Mouse (Mus musculus): ENCODE measurements around the gene Sec14l2. TPM values are rescaled to one million over a fixed set of nuclear protein-coding genes. Genes with fewer than 3 reads are reported as not detected.
A peak's percentile ranks its signal among the peaks of the same experiment; 100 is the strongest.
"Not testable (repeated sequence)": the region's sequence is repeated elsewhere in the genome, so short reads cannot be mapped to it uniquely, and the experiment has no call there.

The Sec14l2 gene
- polyA plus RNA-seq, 1 experiment from 2014 or later = 3.8 TPM

DNA sequence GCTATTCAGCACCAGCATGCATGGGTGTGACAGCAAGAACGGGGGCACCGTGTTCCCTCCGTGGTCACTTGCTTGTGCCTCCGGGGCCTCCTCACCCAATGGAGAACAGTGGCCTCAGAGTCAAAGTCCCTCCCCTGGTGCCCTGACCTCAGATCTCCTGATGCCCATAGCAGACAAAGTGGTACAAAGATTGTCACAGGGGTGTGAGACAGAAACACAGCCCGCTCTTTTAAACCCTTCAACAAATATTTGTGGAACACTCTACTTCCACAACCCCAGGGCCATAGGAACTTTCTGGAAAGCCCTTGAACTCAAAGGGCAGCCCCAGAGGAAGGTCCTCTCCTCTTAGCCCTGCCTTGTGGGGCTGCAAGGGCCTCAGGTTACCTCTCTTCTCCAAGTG lies 989 bp downstream of the Sec14l2 start:
- 81% methylated on average over 5 of the region's 5 CpGs for WGBS
- ATAC-seq (ENCODE audit: low read depth) = no peak

GRCm38 (mm10) chr11:4121691-4122090 lies 1.5 kb downstream of the Sec14l2 start:
- no peaks in the 10 kb centered on the region for H3K36me3 ChIP-seq
- peaks cover 2% of the 10 kb centered on the region; the same call in 1 of the 2 replicates for H3K9me3 ChIP-seq
- H3K4me2 ChIP-seq = no peak overlapping the region
- H3K27ac ChIP-seq (replicated peaks) = no peak overlapping the region
- WGBS = 93% methylated on average over 3 of the region's 3 CpGs
- peaks cover 23% of the 10 kb centered on the region for H3K4me1 ChIP-seq (replicated peaks)
- H3K9ac ChIP-seq = no peak overlapping the region
- no peak for ATAC-seq (ENCODE audit: low read depth)
- H3K27me3 ChIP-seq = peaks cover 29% of the 10 kb centered on the region
- no peak overlapping the region for H3K4me3 ChIP-seq

More for the DNA sequence above, 989 bp downstream of the Sec14l2 start:
- Histone ChIP-seq H3K4me3 (no peak overlapping the region), H3K27ac (replicated peaks) (no peak overlapping the region), H3K9me3 (peaks cover 7% of the 10 kb centered on the region; the same call in 1 of the 2 replicates), H3K27me3 (peaks cover 25% of the 10 kb centered on the region), H3K4me2 (no peak overlapping the region), H3K36me3 (no peaks in the 10 kb centered on the region), H3K4me1 (replicated peaks) (peaks cover 19% of the 10 kb centered on the region), H3K9ac (no peak overlapping the region)

GRCm38 (mm10) chr11:4119635-4120034 lies 3.6 kb downstream of the Sec14l2 start:
- no peak for ATAC-seq (ENCODE audit: low read depth)
- 80% methylated on average over 5 of the region's 5 CpGs for WGBS
- Histone ChIP-seq H3K4me2 (no peak overlapping the region), H3K36me3 (no peaks in the 10 kb centered on the region), H3K27me3 (peaks cover 31% of the 10 kb centered on the region), H3K4me1 (replicated peaks) (peaks cover 27% of the 10 kb centered on the region), H3K9me3 (no peaks in the 10 kb centered on the region), H3K9ac (no peak overlapping the region), H3K4me3 (no peak overlapping the region), H3K27ac (replicated peaks) (no peak overlapping the region)

- no peaks in the 10 kb centered on the region for H3K36me3 ChIP-seq
Observed at GRCm38 (mm10) chr11:4118081-4118921, 4.9 kb downstream of the Sec14l2 start.

DNA sequence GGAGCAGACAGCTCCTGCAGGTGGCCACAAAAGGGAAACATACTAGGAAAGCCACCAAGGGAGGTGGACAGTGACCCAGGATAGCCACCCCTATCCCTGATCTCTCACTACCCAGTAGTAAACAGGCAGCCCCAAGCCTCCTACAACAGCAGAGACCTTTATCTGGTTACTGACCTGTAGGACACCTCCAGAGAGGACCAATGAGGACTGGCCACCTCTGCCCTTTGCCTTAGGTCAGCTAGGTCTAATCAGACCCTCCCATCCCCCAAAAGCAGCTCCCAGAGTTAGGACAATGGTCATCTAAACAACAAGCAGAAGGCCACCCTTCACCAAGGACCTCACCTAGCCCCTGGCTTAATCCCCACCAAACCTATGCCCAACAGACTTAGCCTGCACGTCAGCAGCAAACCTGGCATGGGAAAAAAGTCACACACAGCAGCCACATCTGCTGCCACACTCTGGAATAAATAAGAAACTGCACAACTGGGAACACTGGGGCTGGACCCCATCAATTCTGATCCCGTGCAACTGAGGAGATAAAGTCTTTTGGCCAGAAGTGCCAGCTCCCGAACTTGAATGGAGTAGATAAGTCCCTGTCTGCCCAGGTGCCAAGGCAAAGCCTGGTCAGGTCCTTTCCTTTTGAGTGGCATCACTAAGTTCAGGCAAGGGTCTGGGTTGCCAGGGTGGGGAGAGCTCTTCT lies 5.7 kb downstream of the Sec14l2 start:
- Histone ChIP-seq H3K9me3 (no peaks in the 10 kb centered on the region), H3K9ac (peak overlapping the region; percentile 85), H3K27me3 (peaks cover 31% of the 10 kb centered on the region), H3K4me3 (peak overlapping the region; percentile 66), H3K27ac (replicated peaks) (no peak overlapping the region), H3K4me1 (replicated peaks) (peaks cover 27% of the 10 kb centered on the region), H3K4me2 (peak overlapping the region; percentile 95), H3K36me3 (no peaks in the 10 kb centered on the region)
- ATAC-seq (ENCODE audit: low read depth) = 0 out of 2 replicates have a peak, but pooled peaks have one; percentile 7
- 28% methylated on average over 3 of the region's 3 CpGs for WGBS

More at GRCm38 (mm10) chr11:4118081-4118921, 4.9 kb downstream of the Sec14l2 start:
- Histone ChIP-seq H3K4me1 (replicated peaks) (peaks cover 27% of the 10 kb centered on the region), H3K9ac (peak overlapping the region; percentile 85), H3K27ac (replicated peaks) (peak overlapping the region; percentile 54; the same call in 1 of the 2 replicates), H3K4me3 (peak overlapping the region; percentile 66), H3K27me3 (peaks cover 31% of the 10 kb centered on the region), H3K4me2 (peak overlapping the region; percentile 95), H3K9me3 (no peaks in the 10 kb centered on the region)
- WGBS = 3% methylated on average over 41 of the region's 41 CpGs
- ATAC-seq (ENCODE audit: low read depth) = peak; percentile 73

- 56% methylated on average over 11 of the region's 11 CpGs for WGBS
- Histone ChIP-seq H3K27me3 (peaks cover 31% of the 10 kb centered on the region), H3K4me2 (no peak overlapping the region), H3K4me1 (replicated peaks) (peaks cover 27% of the 10 kb centered on the region), H3K9me3 (no peaks in the 10 kb centered on the region), H3K9ac (peak overlapping the region; percentile 18; the same call in 1 of the 2 replicates), H3K36me3 (0 out of 2 replicates have a peak, but pooled peaks cover under 1% of the 10 kb centered on the region), H3K27ac (replicated peaks) (no peak overlapping the region), H3K4me3 (no peak overlapping the region)
- ATAC-seq (ENCODE audit: low read depth) = no peak
Observed at GRCm38 (mm10) chr11:4116458-4117141, 6.6 kb downstream of the Sec14l2 start.

GRCm38 (mm10) chr11:4115407-4115806 lies 7.8 kb downstream of the Sec14l2 start:
- no peak overlapping the region for H3K4me3 ChIP-seq
- peaks cover 31% of the 10 kb centered on the region for H3K27me3 ChIP-seq
- WGBS = 91% methylated on average over 4 of the region's 4 CpGs
- H3K27ac ChIP-seq (replicated peaks) = no peak overlapping the region
- H3K4me2 ChIP-seq = no peak overlapping the region
- ATAC-seq (ENCODE audit: low read depth) = no peak
- H3K36me3 ChIP-seq = peaks cover 10% of the 10 kb centered on the region; the same call in 1 of the 2 replicates
- no peaks in the 10 kb centered on the region for H3K9me3 ChIP-seq
- H3K9ac ChIP-seq = no peak overlapping the region
- H3K4me1 ChIP-seq (replicated peaks) = peaks cover 27% of the 10 kb centered on the region

DNA sequence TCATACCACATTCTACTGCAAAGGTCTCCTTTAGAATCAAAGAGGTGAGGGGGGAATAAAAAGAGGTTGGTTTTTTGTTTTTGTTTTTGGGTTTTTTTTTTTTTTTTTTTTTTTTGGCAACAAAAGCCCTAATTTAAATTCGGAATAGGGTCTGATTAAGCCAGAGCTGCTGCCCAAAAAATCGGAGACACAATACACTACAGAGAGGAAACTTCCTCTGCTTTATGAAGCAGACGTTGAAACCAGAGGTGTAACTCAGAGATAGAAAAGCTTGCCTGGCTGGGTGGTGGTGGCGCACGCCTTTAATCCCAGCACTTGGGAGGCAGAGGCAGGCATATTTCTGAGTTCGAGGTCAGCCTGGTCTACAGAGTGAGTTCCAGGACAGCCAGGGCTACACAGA lies 8.7 kb downstream of the Sec14l2 start:
- WGBS = 82% methylated on average over 6 of the region's 6 CpGs
- H3K4me2 ChIP-seq; H3K9me3 ChIP-seq; ATAC-seq (ENCODE audit: low read depth); H3K9ac ChIP-seq; H3K4me3 ChIP-seq; H3K27ac ChIP-seq (replicated peaks): not testable (repeated sequence)
- H3K4me1 ChIP-seq (replicated peaks) = peaks cover 27% of the 10 kb centered on the region
- H3K36me3 ChIP-seq = peaks cover 12% of the 10 kb centered on the region; the same call in 1 of the 2 replicates
- peaks cover 22% of the 10 kb centered on the region for H3K27me3 ChIP-seq

- ATAC-seq (ENCODE audit: low read depth) = no peak
- H3K9ac ChIP-seq = no peak overlapping the region
- H3K4me3 ChIP-seq = no peak overlapping the region
- H3K9me3 ChIP-seq = no peaks in the 10 kb centered on the region
- no peak overlapping the region for H3K4me2 ChIP-seq
- H3K27me3 ChIP-seq = peaks cover 17% of the 10 kb centered on the region; the same call in 1 of the 2 replicates
- H3K36me3 ChIP-seq = peaks cover 17% of the 10 kb centered on the region; the same call in 1 of the 2 replicates
- no peak overlapping the region for H3K27ac ChIP-seq (replicated peaks)
- H3K4me1 ChIP-seq (replicated peaks) = peaks cover 25% of the 10 kb centered on the region
- WGBS = 85% methylated on average over 6 of the region's 6 CpGs
Observed at GRCm38 (mm10) chr11:4113970-4114369, 9.2 kb downstream of the Sec14l2 start.

- no peak for ATAC-seq (ENCODE audit: low read depth)
- WGBS = 87% methylated on average over 4 of the region's 4 CpGs
Observed at GRCm38 (mm10) chr11:4113496-4113895, 9.7 kb downstream of the Sec14l2 start.

DNA sequence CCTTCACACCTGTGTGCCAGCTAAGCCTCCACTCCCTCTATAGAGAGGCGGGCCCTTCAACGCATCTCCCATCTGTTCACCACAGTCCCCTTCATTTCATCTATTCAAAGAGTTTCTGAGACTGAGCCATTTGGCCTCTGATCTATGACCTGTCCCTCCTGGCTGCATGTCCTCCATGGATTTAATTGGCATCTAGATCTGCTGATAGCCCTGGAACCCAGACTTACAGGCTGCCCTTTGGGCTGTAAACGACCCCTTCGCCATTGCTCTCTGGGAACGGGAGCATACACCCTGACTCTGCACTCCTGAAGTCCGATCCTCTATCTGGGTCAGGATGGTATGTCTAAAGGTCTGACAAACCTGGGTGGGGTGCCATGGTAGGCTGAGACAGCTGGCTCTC lies 10.4 kb downstream of the Sec14l2 start:
- 85% methylated on average over 6 of the region's 6 CpGs for WGBS
- Histone ChIP-seq H3K9me3 (no peaks in the 10 kb centered on the region), H3K27me3 (peaks cover 13% of the 10 kb centered on the region; the same call in 1 of the 2 replicates), H3K36me3 (peaks cover 28% of the 10 kb centered on the region; the same call in 1 of the 2 replicates), H3K4me1 (replicated peaks) (peaks cover 15% of the 10 kb centered on the region), H3K4me2 (no peak overlapping the region), H3K4me3 (no peak overlapping the region), H3K9ac (no peak overlapping the region), H3K27ac (replicated peaks) (no peak overlapping the region)
- ATAC-seq (ENCODE audit: low read depth) = no peak

More at GRCm38 (mm10) chr11:4113496-4113895, 9.7 kb downstream of the Sec14l2 start:
- Histone ChIP-seq H3K9ac (no peak overlapping the region), H3K4me1 (replicated peaks) (peaks cover 21% of the 10 kb centered on the region), H3K9me3 (no peaks in the 10 kb centered on the region), H3K4me3 (no peak overlapping the region), H3K27me3 (peaks cover 13% of the 10 kb centered on the region; the same call in 1 of the 2 replicates), H3K36me3 (peaks cover 22% of the 10 kb centered on the region; the same call in 1 of the 2 replicates), H3K4me2 (no peak overlapping the region), H3K27ac (replicated peaks) (no peak overlapping the region)

Data from neural tube, embryonic 13.5 days (tissue).